Mouse (Mus musculus) lung, embryonic 16.5 days (tissue): ENCODE measurements around the gene Chl1. TPM values are rescaled to one million over a fixed set of nuclear protein-coding genes. Genes with fewer than 3 reads are reported as not detected.

Source experiments
- ATAC-seq: fragments of 200-750 bp; cut with Nextera tagmentation; 2 replicates; pipeline ENCODE4 v1.8.0; 2017; ENCODE audit warnings: low read depth, mild to moderate bottlenecking, moderate library complexity
- H3K27ac ChIP-seq: fragments of 300-500 bp; sonication (generic); 2 replicates; pipeline ENCODE4 v1.5.1; 2014; ENCODE audit warnings: mild to moderate bottlenecking, control low read depth, low read length
- H3K27me3 ChIP-seq: fragments of 300-500 bp; sonication (generic); 2 replicates; pipeline ENCODE4 v1.6.1; 2014; ENCODE audit warnings: low read depth, low read length, mixed read lengths; ENCODE audit not compliant: control insufficient read depth, insufficient read depth
- H3K36me3 ChIP-seq: fragments of 300-500 bp; sonication (generic); 2 replicates; pipeline ENCODE4 v1.6.1; 2014; ENCODE audit warnings: low read length; ENCODE audit not compliant: control insufficient read depth, insufficient read depth
- H3K4me1 ChIP-seq: fragments of 300-500 bp; sonication (generic); replicated peaks from 2 replicates; pipeline ENCODE4 v1.6.1; 2014; ENCODE audit warnings: low read length, mixed read lengths; ENCODE audit not compliant: control insufficient read depth, insufficient read depth
- H3K4me2 ChIP-seq: fragments of 300-500 bp; sonication (generic); 2 replicates; pipeline ENCODE4 v1.6.1; 2014; ENCODE audit warnings: low read depth, low read length, control low read depth
- H3K4me3 ChIP-seq: fragments of 300-500 bp; sonication (generic); 2 replicates; pipeline ENCODE4 v1.5.1; 2014; ENCODE audit warnings: mild to moderate bottlenecking, low read length, control low read depth
- H3K9ac ChIP-seq: fragments of 300-500 bp; sonication (generic); 2 replicates; pipeline ENCODE4 v1.6.1; 2014; ENCODE audit warnings: low read length, control low read depth
- H3K9me3 ChIP-seq: fragments of 300-500 bp; sonication (generic); 2 replicates; pipeline ENCODE4 v1.6.1; 2016; ENCODE audit warnings: low read length; ENCODE audit not compliant: control insufficient read depth
- WGBS: fragments of 180-500 bp; shearing (Covaris S2); extraction: QIAGEN DNeasy Blood & Tissue Kit; methylation state at CpG from one replicate; pipeline ENCODE4 v1.1.7; 2014; 5-methylcytosine and 5-hydroxymethylcytosine counted together
- polyA plus RNA-seq: library from polyadenylated mRNA; unstranded; fragments of >200 nt; fragmentation: Nextera tagmentation; extraction: Ambion mirVana; gene quantifications from 2 replicates; pipeline ENCODE4 v1.2.1, GENCODE M21; 2015

Chl1 gene
- polyA plus RNA-seq, 1 experiment from 2014 or later = 0.38 TPM

DNA sequence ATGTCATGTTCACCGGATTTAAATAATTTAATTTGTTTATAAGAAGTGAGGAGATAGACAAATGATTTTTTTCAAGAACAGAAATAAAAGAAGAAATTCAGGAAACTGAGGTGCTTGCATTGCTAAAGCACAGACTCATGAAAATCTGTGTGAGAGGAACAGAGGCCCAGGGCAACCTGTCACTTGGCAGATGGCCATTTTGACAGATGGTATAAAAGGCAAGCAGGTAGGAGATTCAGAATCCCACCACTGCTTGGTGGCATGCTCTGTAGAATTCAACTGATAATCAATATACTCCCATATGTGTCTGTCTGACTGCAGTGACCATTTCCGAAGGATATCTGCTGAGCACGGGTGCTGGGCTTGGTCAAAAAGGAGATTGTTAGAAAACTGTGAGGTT, 162.7 kb downstream of the Chl1 start:
- WGBS = 86% methylated on average over 3 of the region's 3 CpGs
- no peaks in the 10 kb centered on the region for H3K4me1 ChIP-seq
- no peak overlapping the region for H3K9ac ChIP-seq
- H3K4me2 ChIP-seq = no peak overlapping the region
- no peak overlapping the region for H3K4me3 ChIP-seq
- H3K27ac ChIP-seq = no peak overlapping the region
- no peaks in the 10 kb centered on the region for H3K36me3 ChIP-seq
- H3K27me3 ChIP-seq = no peaks in the 10 kb centered on the region
- ATAC-seq = no peak
- no peaks in the 10 kb centered on the region for H3K9me3 ChIP-seq

DNA sequence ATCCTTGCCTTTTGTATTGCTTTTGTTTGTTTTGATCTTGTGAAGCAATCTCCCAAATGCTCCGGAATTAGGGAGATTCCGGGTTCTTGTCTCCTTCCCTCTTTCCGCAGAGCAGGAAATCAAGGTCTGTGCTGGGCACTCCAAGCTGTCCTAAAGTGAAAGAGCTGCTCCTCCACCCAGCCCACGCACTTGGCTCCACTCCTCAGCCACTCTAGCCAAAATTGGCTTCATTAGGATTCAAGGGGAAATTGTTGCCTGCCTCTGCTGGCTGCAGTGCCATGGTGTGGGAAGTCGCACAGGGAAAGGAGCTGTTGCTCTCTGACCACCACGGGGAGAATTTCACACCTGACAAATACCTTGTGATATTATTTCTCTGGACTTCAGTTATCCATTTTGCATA, 163.9 kb downstream of the Chl1 start:
- Histone ChIP-seq H3K27ac (no peak overlapping the region), H3K4me1 (no peaks in the 10 kb centered on the region), H3K27me3 (no peaks in the 10 kb centered on the region), H3K36me3 (no peaks in the 10 kb centered on the region), H3K9ac (no peak overlapping the region), H3K4me3 (no peak overlapping the region), H3K9me3 (no peaks in the 10 kb centered on the region), H3K4me2 (no peak overlapping the region)
- WGBS = 50% methylated on average over 6 of the region's 6 CpGs
- no peak for ATAC-seq

DNA sequence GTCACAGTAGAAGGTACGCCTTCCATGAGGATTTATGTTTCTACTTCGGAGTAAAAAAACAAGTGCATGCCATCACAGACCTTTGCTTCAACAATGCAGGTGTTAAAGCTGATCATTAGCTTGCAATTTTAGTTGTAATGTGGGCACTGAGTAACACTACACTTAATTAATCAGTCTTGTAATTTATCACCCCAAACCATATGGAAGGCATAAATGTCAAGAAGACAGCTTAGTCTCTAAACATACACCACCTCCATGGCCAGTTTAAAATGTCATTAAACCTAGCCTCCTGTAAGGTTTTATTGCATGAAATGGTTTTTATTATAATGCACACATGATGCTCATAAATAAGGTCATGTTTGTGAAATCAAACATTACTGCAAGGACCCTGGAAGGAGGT, 164.8 kb downstream of the Chl1 start:
- no peak overlapping the region for H3K4me3 ChIP-seq
- no peak for ATAC-seq
- H3K27me3 ChIP-seq = no peaks in the 10 kb centered on the region
- no peak overlapping the region for H3K9ac ChIP-seq
- H3K4me2 ChIP-seq = no peak overlapping the region
- H3K27ac ChIP-seq = no peak overlapping the region
- no peaks in the 10 kb centered on the region for H3K36me3 ChIP-seq
- H3K9me3 ChIP-seq = no peaks in the 10 kb centered on the region
- H3K4me1 ChIP-seq = no peaks in the 10 kb centered on the region
- WGBS = 69% methylated on average over 2 of the region's 2 CpGs

DNA sequence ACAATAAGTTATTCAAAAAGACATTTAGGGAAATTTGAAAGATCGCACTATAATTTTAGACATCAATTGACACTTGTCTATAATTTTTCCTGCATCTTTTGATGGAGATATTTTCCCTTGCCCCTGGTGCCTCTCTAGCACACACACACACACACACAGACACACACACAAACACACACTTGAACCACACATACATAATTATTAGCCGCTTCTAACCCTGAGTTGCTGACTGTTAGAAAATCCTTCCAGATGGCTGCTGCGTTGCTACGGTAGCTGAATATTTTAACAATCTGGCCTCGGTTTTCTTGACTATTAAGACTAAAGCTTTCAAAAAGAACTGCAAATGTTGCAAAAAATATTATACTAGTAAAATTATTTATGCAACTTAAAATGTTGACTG, 166.3 kb downstream of the Chl1 start:
- Histone ChIP-seq H3K27ac (no peak overlapping the region), H3K4me2 (no peak overlapping the region), H3K9me3 (no peaks in the 10 kb centered on the region), H3K27me3 (no peaks in the 10 kb centered on the region), H3K4me3 (no peak overlapping the region), H3K36me3 (no peaks in the 10 kb centered on the region), H3K9ac (no peak overlapping the region), H3K4me1 (no peaks in the 10 kb centered on the region)
- no peak for ATAC-seq
- WGBS = 67% methylated on average over 5 of the region's 5 CpGs

DNA sequence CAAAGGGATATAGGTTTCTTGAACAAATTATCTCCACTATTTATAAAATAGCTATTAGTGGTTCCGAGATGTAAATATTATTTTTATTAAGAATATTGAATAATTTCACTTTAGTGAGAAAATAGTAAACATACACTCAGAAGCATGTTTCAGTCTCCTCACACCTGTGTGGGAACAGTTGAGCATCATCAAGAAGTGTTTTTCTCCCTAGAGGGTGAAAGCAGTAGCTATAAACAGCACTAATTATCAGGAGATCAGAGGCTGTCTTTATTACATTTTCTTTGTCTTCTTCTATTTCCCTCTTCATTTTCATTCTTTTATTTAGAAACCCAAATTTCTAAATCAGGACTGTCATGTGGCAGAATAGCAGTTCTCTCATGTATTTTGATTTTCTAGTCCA, 166.7 kb downstream of the Chl1 start:
- 83% methylated on average over 1 of the region's 1 CpGs for WGBS
- H3K36me3 ChIP-seq = no peaks in the 10 kb centered on the region

DNA sequence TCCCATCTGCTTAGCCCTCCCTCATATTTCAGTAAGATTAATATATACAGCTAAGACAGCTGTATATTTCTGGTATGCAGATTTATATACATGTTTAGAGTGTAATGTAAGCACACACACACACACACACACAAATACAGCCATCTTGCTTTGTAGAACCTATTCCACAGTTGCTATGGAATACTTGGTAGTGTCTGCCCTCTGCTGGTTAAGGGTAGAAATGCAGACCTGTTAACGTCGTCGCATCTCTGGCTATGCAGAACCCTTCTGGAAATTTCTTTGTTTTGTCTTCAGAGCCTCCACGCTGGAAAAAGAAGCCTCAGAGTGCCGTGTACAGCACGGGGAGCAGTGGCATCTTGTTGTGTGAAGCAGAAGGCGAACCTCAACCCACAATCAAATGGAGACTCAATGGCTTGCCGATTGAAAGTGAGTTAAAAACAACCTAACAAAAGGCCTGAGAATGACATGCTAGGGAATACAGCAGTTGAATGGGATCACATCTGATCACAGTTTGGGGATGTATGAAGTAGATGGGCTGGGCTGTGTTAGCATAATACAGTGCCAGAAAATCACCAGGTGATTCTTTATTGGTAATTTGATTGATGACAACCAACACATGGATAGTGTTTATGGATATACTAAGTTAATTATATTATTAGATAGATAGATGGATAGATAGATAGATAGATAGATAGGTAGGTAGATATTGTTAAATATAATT, 172.6 kb downstream of the Chl1 start:
- no peaks in the 10 kb centered on the region for H3K27me3 ChIP-seq
- no peaks in the 10 kb centered on the region for H3K4me1 ChIP-seq
- no peak overlapping the region for H3K27ac ChIP-seq
- peak; percentile 83 for ATAC-seq
- no peaks in the 10 kb centered on the region for H3K9me3 ChIP-seq
- H3K36me3 ChIP-seq = no peaks in the 10 kb centered on the region
- H3K4me3 ChIP-seq = no peak overlapping the region
- H3K9ac ChIP-seq = no peak overlapping the region
- H3K4me2 ChIP-seq = no peak overlapping the region
- WGBS = 13% methylated on average over 8 of the region's 8 CpGs

More for the DNA sequence above, 166.7 kb downstream of the Chl1 start:
- Histone ChIP-seq H3K9me3 (no peaks in the 10 kb centered on the region), H3K27me3 (no peaks in the 10 kb centered on the region), H3K4me3 (no peak overlapping the region), H3K4me2 (no peak overlapping the region), H3K4me1 (no peaks in the 10 kb centered on the region), H3K27ac (no peak overlapping the region), H3K9ac (no peak overlapping the region)
- no peak for ATAC-seq

DNA sequence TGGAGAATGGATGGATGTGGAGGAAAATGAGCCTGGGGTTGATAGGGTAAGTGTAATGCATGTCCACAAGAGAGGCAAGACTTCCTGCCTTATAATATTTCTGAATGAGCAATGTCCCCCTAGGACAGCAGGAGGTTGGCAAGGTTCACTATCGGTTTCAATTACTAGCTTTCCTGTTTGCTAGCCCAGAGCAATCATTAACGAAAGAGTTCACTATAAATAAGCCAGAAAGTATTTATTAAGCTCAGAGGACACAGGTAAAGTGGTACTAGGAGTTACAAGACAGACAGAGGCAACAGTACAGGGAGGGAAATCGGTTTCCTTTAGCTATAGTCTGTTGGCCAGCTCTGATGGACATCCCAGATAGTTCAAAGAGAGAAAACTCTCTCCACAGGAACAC, 182.1 kb downstream of the Chl1 start:
- Histone ChIP-seq H3K27ac (no peak overlapping the region), H3K4me2 (no peak overlapping the region), H3K9me3 (no peaks in the 10 kb centered on the region), H3K9ac (no peak overlapping the region), H3K36me3 (no peaks in the 10 kb centered on the region), H3K4me3 (no peak overlapping the region), H3K27me3 (no peaks in the 10 kb centered on the region), H3K4me1 (no peaks in the 10 kb centered on the region)
- ATAC-seq = no peak
- WGBS = 70% methylated on average over 3 of the region's 3 CpGs

DNA sequence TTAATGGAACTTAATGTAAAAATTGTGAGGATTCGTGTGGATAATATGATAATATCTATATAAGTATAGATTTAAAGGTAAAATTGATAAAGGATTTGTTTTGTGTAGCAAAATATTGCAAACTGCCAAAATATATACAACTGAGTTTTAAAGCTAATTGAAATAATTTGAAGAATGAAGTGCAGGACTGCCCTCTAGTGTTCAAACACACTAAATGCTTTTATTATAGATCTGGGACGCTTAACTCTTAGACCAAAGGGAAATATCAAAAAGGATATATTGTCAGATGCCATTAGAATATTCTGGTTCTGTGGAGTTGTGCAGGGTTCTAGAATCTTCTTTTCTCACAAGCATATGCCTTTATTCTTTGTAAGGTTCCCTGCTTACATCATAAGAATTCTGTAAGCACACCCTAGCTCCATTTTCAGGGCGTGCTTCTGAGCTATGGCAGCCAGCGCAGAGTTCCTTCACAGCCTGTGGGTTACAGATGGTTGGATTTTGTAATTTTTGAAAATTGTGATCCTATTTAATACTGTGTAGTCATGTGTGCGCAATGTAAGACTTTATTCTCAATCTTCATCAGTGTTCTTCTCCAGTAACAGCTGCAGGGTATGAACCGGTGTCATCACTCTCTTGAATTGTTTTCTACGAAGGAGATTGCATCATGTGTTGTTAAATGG, 187.1 kb downstream of the Chl1 start:
- Histone ChIP-seq H3K9ac (no peak overlapping the region), H3K4me1 (no peaks in the 10 kb centered on the region), H3K36me3 (no peaks in the 10 kb centered on the region), H3K27me3 (no peaks in the 10 kb centered on the region), H3K4me2 (no peak overlapping the region), H3K9me3 (no peaks in the 10 kb centered on the region), H3K27ac (no peak overlapping the region), H3K4me3 (no peak overlapping the region)
- ATAC-seq = no peak
- 60% methylated on average over 7 of the region's 7 CpGs for WGBS

DNA sequence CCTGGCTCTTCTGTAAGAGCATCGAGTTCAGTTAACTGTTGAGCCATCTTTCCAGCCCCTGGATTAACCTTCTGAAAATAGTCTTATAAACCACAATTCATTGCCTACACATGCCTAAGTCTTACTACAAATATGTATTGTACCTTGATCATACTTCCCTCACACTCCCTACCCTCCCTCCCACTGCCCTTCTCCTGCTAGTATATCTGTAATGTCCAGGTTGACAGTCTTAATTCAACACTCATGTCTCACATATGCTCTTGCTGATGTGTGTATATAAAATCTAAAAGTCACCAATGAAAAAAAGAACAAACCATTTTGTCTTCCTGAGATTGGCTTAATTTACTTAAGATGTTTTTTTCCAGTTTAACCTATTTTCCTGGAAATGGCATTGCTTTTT, 189.1 kb downstream of the Chl1 start:
- Histone ChIP-seq H3K4me3 (no peak overlapping the region), H3K9me3 (no peaks in the 10 kb centered on the region), H3K27ac (no peak overlapping the region), H3K4me1 (no peaks in the 10 kb centered on the region), H3K27me3 (no peaks in the 10 kb centered on the region), H3K9ac (no peak overlapping the region), H3K4me2 (no peak overlapping the region), H3K36me3 (no peaks in the 10 kb centered on the region)
- no peak for ATAC-seq
- WGBS = 74% methylated on average over 1 of the region's 1 CpGs
